Mouse (Mus musculus): ENCODE measurements around the gene Mrpl34. TPM values are rescaled to one million over a fixed set of nuclear protein-coding genes. Genes with fewer than 3 reads are reported as not detected.
A peak's percentile ranks its signal among the peaks of the same experiment; 100 is the strongest.

Mrpl34 gene
- polyA plus RNA-seq, 1 experiment from 2014 or later: 173 TPM

GRCm38 (mm10) chr8:71470146-71470912 is 5.6 kb downstream of the Mrpl34 start:
- H3K36me3 ChIP-seq: peaks cover 69% of the 10 kb centered on the region
- H3K27me3 ChIP-seq (replicated peaks): no peaks in the 10 kb centered on the region
- H3K4me3 ChIP-seq: peak overlapping the region; percentile 84
- no peaks in the 10 kb centered on the region for H3K9me3 ChIP-seq (replicated peaks)
- H3K4me1 ChIP-seq: peaks cover 41% of the 10 kb centered on the region
- peak overlapping the region; percentile 23; the same call in 1 of the 2 replicates for H3K27ac ChIP-seq
- H3K4me2 ChIP-seq: peak overlapping the region; percentile 95
- ATAC-seq: no peak
- peak overlapping the region; percentile 92 for H3K9ac ChIP-seq
- WGBS (ENCODE audit: insufficient replicate concordance): 80% methylated on average over 3 of the region's 3 CpGs

- WGBS (ENCODE audit: insufficient replicate concordance): 76% methylated on average over 5 of the region's 5 CpGs
- peaks cover 70% of the 10 kb centered on the region for H3K36me3 ChIP-seq
- no peak for ATAC-seq
- no peaks in the 10 kb centered on the region for H3K9me3 ChIP-seq (replicated peaks)
- H3K27ac ChIP-seq: no peak overlapping the region
- peak overlapping the region; percentile 95 for H3K4me2 ChIP-seq
- peaks cover 41% of the 10 kb centered on the region for H3K4me1 ChIP-seq
- no peaks in the 10 kb centered on the region for H3K27me3 ChIP-seq (replicated peaks)
- no peak overlapping the region for H3K4me3 ChIP-seq
- H3K9ac ChIP-seq: peak overlapping the region; percentile 92; the same call in 1 of the 2 replicates
These were observed 6.1 kb downstream of the Mrpl34 start for GRCm38 (mm10) chr8:71470913-71471255.

GRCm38 (mm10) chr8:71471861-71472260 is 7.1 kb downstream of the Mrpl34 start:
- no peak overlapping the region for H3K4me3 ChIP-seq
- no peaks in the 10 kb centered on the region for H3K9me3 ChIP-seq (replicated peaks)
- peaks cover 46% of the 10 kb centered on the region for H3K4me1 ChIP-seq
- no peak for ATAC-seq
- H3K27me3 ChIP-seq (replicated peaks): no peaks in the 10 kb centered on the region
- H3K9ac ChIP-seq: no peak overlapping the region
- no peak overlapping the region for H3K27ac ChIP-seq
- H3K36me3 ChIP-seq: peaks cover 61% of the 10 kb centered on the region
- 89% methylated on average over 17 of the region's 17 CpGs for WGBS (ENCODE audit: insufficient replicate concordance)
- no peak overlapping the region for H3K4me2 ChIP-seq

- Histone ChIP-seq H3K27me3 (replicated peaks) (peaks cover 8% of the 10 kb centered on the region), H3K9me3 (replicated peaks) (no peaks in the 10 kb centered on the region), H3K4me3 (no peak overlapping the region), H3K9ac (no peak overlapping the region), H3K36me3 (peaks cover 56% of the 10 kb centered on the region), H3K4me1 (peaks cover 55% of the 10 kb centered on the region), H3K27ac (no peak overlapping the region), H3K4me2 (no peak overlapping the region)
- 85% methylated on average over 8 of the region's 8 CpGs for WGBS (ENCODE audit: insufficient replicate concordance)
- ATAC-seq: no peak
These were observed 8.0 kb downstream of the Mrpl34 start for GRCm38 (mm10) chr8:71472601-71473386.

- H3K4me1 ChIP-seq: peaks cover 50% of the 10 kb centered on the region
- no peak overlapping the region for H3K4me3 ChIP-seq
- peaks cover 21% of the 10 kb centered on the region for H3K27me3 ChIP-seq (replicated peaks)
- H3K4me2 ChIP-seq: no peak overlapping the region
- H3K27ac ChIP-seq: no peak overlapping the region
- ATAC-seq: no peak
- WGBS (ENCODE audit: insufficient replicate concordance): 90% methylated on average over 18 of the region's 18 CpGs
- no peaks in the 10 kb centered on the region for H3K9me3 ChIP-seq (replicated peaks)
- peaks cover 56% of the 10 kb centered on the region for H3K36me3 ChIP-seq
- H3K9ac ChIP-seq: no peak overlapping the region
These were observed 9.6 kb downstream of the Mrpl34 start for GRCm38 (mm10) chr8:71474344-71474743.

- Histone ChIP-seq H3K4me2 (peak overlapping the region; percentile 97), H3K27me3 (replicated peaks) (peaks cover 22% of the 10 kb centered on the region), H3K4me3 (peak overlapping the region; percentile 69; the same call in 1 of the 2 replicates), H3K9ac (no peak overlapping the region), H3K4me1 (peaks cover 50% of the 10 kb centered on the region), H3K9me3 (replicated peaks) (no peaks in the 10 kb centered on the region), H3K27ac (no peak overlapping the region), H3K36me3 (peaks cover 56% of the 10 kb centered on the region)
- ATAC-seq: no peak
- 87% methylated on average over 25 of the region's 25 CpGs for WGBS (ENCODE audit: insufficient replicate concordance)
These were observed 10.3 kb downstream of the Mrpl34 start for GRCm38 (mm10) chr8:71474785-71475701.

- Histone ChIP-seq H3K27me3 (replicated peaks) (peaks cover 27% of the 10 kb centered on the region), H3K36me3 (peaks cover 49% of the 10 kb centered on the region), H3K4me1 (peaks cover 50% of the 10 kb centered on the region), H3K9ac (peak overlapping the region; percentile 78), H3K9me3 (replicated peaks) (no peaks in the 10 kb centered on the region), H3K4me3 (peak overlapping the region; percentile 69), H3K4me2 (peak overlapping the region; percentile 97), H3K27ac (0 out of 2 replicates have a peak overlapping the region, but pooled peaks have one; percentile 79)
- ATAC-seq: no peak
- 33% methylated on average over 4 of the region's 4 CpGs for WGBS (ENCODE audit: insufficient replicate concordance)
These were observed 10.9 kb downstream of the Mrpl34 start for GRCm38 (mm10) chr8:71475702-71476075.

- Histone ChIP-seq H3K27me3 (replicated peaks) (peaks cover 33% of the 10 kb centered on the region), H3K27ac (peak overlapping the region; percentile 79), H3K4me3 (peak overlapping the region; percentile 69), H3K36me3 (peaks cover 43% of the 10 kb centered on the region), H3K9ac (peak overlapping the region; percentile 78), H3K9me3 (replicated peaks) (no peaks in the 10 kb centered on the region), H3K4me2 (peak overlapping the region; percentile 97), H3K4me1 (peaks cover 52% of the 10 kb centered on the region)
- peak; percentile 79 for ATAC-seq
- WGBS (ENCODE audit: insufficient replicate concordance): under 1% methylated on average over 110 of the region's 121 CpGs
These were observed 11.6 kb downstream of the Mrpl34 start for GRCm38 (mm10) chr8:71476099-71476940.

GRCm38 (mm10) chr8:71477196-71477845 is 12.6 kb downstream of the Mrpl34 start:
- Histone ChIP-seq H3K27me3 (replicated peaks) (peaks cover 43% of the 10 kb centered on the region), H3K9me3 (replicated peaks) (no peaks in the 10 kb centered on the region), H3K4me2 (peak overlapping the region; percentile 97), H3K4me1 (peaks cover 53% of the 10 kb centered on the region), H3K27ac (no peak overlapping the region), H3K36me3 (peaks cover 35% of the 10 kb centered on the region), H3K4me3 (peak overlapping the region; percentile 69), H3K9ac (peak overlapping the region; percentile 78)
- WGBS (ENCODE audit: insufficient replicate concordance): 28% methylated on average over 14 of the region's 14 CpGs
- ATAC-seq: no peak

GRCm38 (mm10) chr8:71478943-71479342 is 14.2 kb downstream of the Mrpl34 start:
- 74% methylated on average over 11 of the region's 11 CpGs for WGBS (ENCODE audit: insufficient replicate concordance)

More at GRCm38 (mm10) chr8:71478943-71479342, 14.2 kb downstream of the Mrpl34 start:
- H3K4me1 ChIP-seq: peaks cover 54% of the 10 kb centered on the region
- no peak for ATAC-seq
- peaks cover 19% of the 10 kb centered on the region for H3K36me3 ChIP-seq
- H3K27ac ChIP-seq: no peak overlapping the region
- H3K4me2 ChIP-seq: no peak overlapping the region
- H3K27me3 ChIP-seq (replicated peaks): peaks cover 45% of the 10 kb centered on the region
- H3K9ac ChIP-seq: no peak overlapping the region
- no peaks in the 10 kb centered on the region for H3K9me3 ChIP-seq (replicated peaks)
- no peak overlapping the region for H3K4me3 ChIP-seq

Measured in liver, embryonic 12.5 days (tissue).